Mouse (Mus musculus) lung, adult 10 weeks (tissue): Measurements from ENCODE around the gene Vmn1r199. TPM values are rescaled to one million over a fixed set of nuclear protein-coding genes. Genes with fewer than 3 reads are reported as not detected.

Experiments
- polyA plus RNA-seq: library from polyadenylated mRNA; stranded (reverse); fragments of 350-450 nt; fragmentation: Illumina TruSeq; extraction: RNeasy Lipid Tissue Mini Kit (QIAGEN cat#74804); gene quantifications from one replicate; pipeline ENCODE4 v1.2.3, GENCODE M21; 2014; ENCODE audit warnings: low read depth, low replicate concordance; ENCODE audit not compliant: insufficient read depth

The Vmn1r199 gene
- not detected for polyA plus RNA-seq

GRCm38 (mm10) chr13:22379518-22379917 is at the start of gene Vmn1r199:
Gene Vmn1r199, plus strand, starts transcription at chr13:22379818.

GRCm38 (mm10) chr13:22350064-22350463 is 29.6 kb upstream of the Vmn1r199 start, which contains the start of gene Vmn1r198:
Gene Vmn1r198, plus strand, starts transcription at chr13:22350364.

GRCm38 (mm10) chr13:22390073-22390472 is 10.5 kb downstream of the Vmn1r199 start, which contains the start of gene Vmn1r200:
Gene Vmn1r200, plus strand, starts transcription at chr13:22390373.

Other genes with a start within 250 kb of the Vmn1r199 start
- gene Vmn1r191, start 195.8 kb upstream of the Vmn1r199 start, polyA plus RNA-seq: not detected
- gene Vmn1r192, start 188.7 kb upstream of the Vmn1r199 start, polyA plus RNA-seq: not detected
- not detected for gene Vmn1r193, start 156.7 kb upstream of the Vmn1r199 start, polyA plus RNA-seq
- gene Vmn1r194, start 135.6 kb upstream of the Vmn1r199 start, polyA plus RNA-seq: not detected
- gene Vmn1r195, start 109.3 kb upstream of the Vmn1r199 start, polyA plus RNA-seq: not detected
- gene Vmn1r196, start 89.9 kb upstream of the Vmn1r199 start, polyA plus RNA-seq: not detected
- gene Vmn1r197, start 55.2 kb upstream of the Vmn1r199 start, polyA plus RNA-seq: not detected
- gene Vmn1r198, start 29.5 kb upstream of the Vmn1r199 start, polyA plus RNA-seq: not detected
- gene Vmn1r200, start 10.6 kb downstream of the Vmn1r199 start, polyA plus RNA-seq: not detected
- not detected for gene Vmn1r201, start 92.1 kb downstream of the Vmn1r199 start, polyA plus RNA-seq
- not detected for gene Vmn1r202, start 125.6 kb downstream of the Vmn1r199 start, polyA plus RNA-seq
- gene Vmn1r203, start 138.3 kb downstream of the Vmn1r199 start, polyA plus RNA-seq: not detected
- not detected for gene Vmn1r204, start 173.4 kb downstream of the Vmn1r199 start, polyA plus RNA-seq
- gene Vmn1r205, start 213.2 kb downstream of the Vmn1r199 start, polyA plus RNA-seq: not detected
- not detected for gene Vmn1r206, start 244.4 kb downstream of the Vmn1r199 start, polyA plus RNA-seq